22 mouse cellular contexts compared by ENCODE assay signal in the genomic region with DNA sequence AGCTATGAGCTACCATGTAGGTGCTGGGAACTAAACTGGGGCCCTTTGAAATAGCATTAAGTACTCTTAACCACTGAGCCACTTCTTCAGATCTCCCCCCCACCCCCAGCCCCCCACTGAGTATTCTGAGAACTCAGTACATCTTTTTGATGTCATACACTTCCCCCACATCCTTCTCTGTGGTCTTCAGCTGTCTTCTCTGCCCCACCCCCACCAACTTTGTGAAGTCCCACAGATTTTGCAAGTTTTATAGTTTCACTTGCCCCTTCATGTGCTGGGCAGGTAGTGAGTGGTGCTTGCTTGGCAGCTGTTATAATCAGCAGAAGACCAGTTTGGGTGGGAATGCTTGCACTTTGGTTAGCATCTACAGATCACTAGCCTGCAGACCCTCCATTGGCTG. TPM values are rescaled to one million over a fixed set of nuclear protein-coding genes. Genes with fewer than 3 reads are reported as not detected.
DNase-seq lines count a peak whose midpoint lies in the region; ATAC-seq lines count a peak whose summit lies in the region.
"Had no signal": no experiment of that assay in that cellular context is flagged by ENCODE, and none has a peak within 500 bp of the region (broad histone marks: within the 10 kb centered on the region; RNA-seq: fewer than 3 reads in every experiment).

No protein-coding gene starts in this region.

- no peak overlapping the region for H3K4me2 ChIP-seq in forebrain, embryonic 15.5 days (replicated peaks)
- H3K4me2 ChIP-seq: forebrain, embryonic 12.5 days; heart, embryonic 13.5 days; hindbrain, embryonic 13.5 days; intestine, embryonic 15.5 days; midbrain, embryonic 15.5 days had no signal

- H3K4me3 ChIP-seq in forebrain, embryonic 15.5 days = no peak overlapping the region
- H3K4me3 ChIP-seq in heart, embryonic 10.5 days = no peak overlapping the region
- H3K4me3 ChIP-seq: embryonic facial prominence, embryonic 10.5 days; forebrain, embryonic 12.5 days; heart, embryonic 13.5 days; hindbrain, embryonic 13.5 days; intestine, embryonic 15.5 days; midbrain, embryonic 15.5 days had no signal

- H3K27me3 ChIP-seq in forebrain, embryonic 15.5 days = no peaks in the 10 kb centered on the region
- peaks cover 4% of the 10 kb centered on the region; the same call in 1 of the 2 replicates for H3K27me3 ChIP-seq in heart, embryonic 10.5 days (ENCODE audit: insufficient read depth, poor library complexity, severe bottlenecking)
- H3K27me3 ChIP-seq: heart, embryonic 13.5 days; intestine, embryonic 15.5 days had no signal

- DNase-seq in CD4-positive helper T cell, adult 2 months (ENCODE audit: low read depth, low spot score) = peak; percentile 45
- peak; percentile 37 to 69 for DNase-seq in CD8-positive naive resting alpha-beta T cell, adult 2 months (ENCODE audit: low read depth in 2 of 2, low spot score in 2 of 2)
- DNase-seq in induced T-regulatory cell, adult 2 months (ENCODE audit: low read depth) = peak; percentile 65
- peak; percentile 73 for DNase-seq in thymus, postnatal 0 days (ENCODE audit: low spot score)
- DNase-seq in adrenal gland, postnatal 14 days = no peak
- DNase-seq in gastrocnemius, adult 8-10 months (ENCODE audit: low spot score in 2 of 2) = no peak
- no peak for DNase-seq in heart, embryonic 10.5 days (ENCODE audit: low spot score)
- DNase-seq: adrenal gland, adult 2 months; cerebellum, postnatal 14 days; kidney, adult 9 months; kidney, postnatal 25 days; liver had no signal

- no peaks in the 10 kb centered on the region for H3K9me3 ChIP-seq in forebrain, embryonic 15.5 days
- no peaks in the 10 kb centered on the region for H3K9me3 ChIP-seq in heart, embryonic 10.5 days
- H3K9me3 ChIP-seq: embryonic facial prominence, embryonic 10.5 days; forebrain, embryonic 12.5 days; heart, embryonic 13.5 days; hindbrain, embryonic 13.5 days; intestine, embryonic 15.5 days; midbrain, embryonic 15.5 days had no signal

- H3K9ac ChIP-seq in forebrain, embryonic 15.5 days (replicated peaks) = no peak overlapping the region
- H3K9ac ChIP-seq: forebrain, embryonic 12.5 days; heart, embryonic 13.5 days; hindbrain, embryonic 13.5 days; intestine, embryonic 15.5 days; midbrain, embryonic 15.5 days had no signal

- ATAC-seq in forebrain, embryonic 15.5 days (replicated peaks) = no peak
- ATAC-seq: intestine, embryonic 15.5 days; lung, postnatal 0 days; midbrain, embryonic 15.5 days had no signal

- H3K27ac ChIP-seq in forebrain, embryonic 15.5 days (replicated peaks) = no peak overlapping the region
- no peak overlapping the region for H3K27ac ChIP-seq in heart, embryonic 10.5 days
- H3K27ac ChIP-seq: embryonic facial prominence, embryonic 10.5 days; forebrain, embryonic 12.5 days; heart, embryonic 13.5 days; hindbrain, embryonic 13.5 days; intestine, embryonic 15.5 days; midbrain, embryonic 15.5 days had no signal

- H3K36me3 ChIP-seq in forebrain, embryonic 15.5 days = no peaks in the 10 kb centered on the region
- 0 out of 2 replicates have a peak, but pooled peaks cover 2% of the 10 kb centered on the region for H3K36me3 ChIP-seq in heart, embryonic 10.5 days
- H3K36me3 ChIP-seq: embryonic facial prominence, embryonic 10.5 days; forebrain, embryonic 12.5 days; heart, embryonic 13.5 days; hindbrain, embryonic 13.5 days; intestine, embryonic 15.5 days; midbrain, embryonic 15.5 days had no signal

- peaks cover 30% of the 10 kb centered on the region for H3K4me1 ChIP-seq in forebrain, embryonic 15.5 days
- peaks cover 53% of the 10 kb centered on the region for H3K4me1 ChIP-seq in heart, embryonic 10.5 days

RNA-seq across cellular contexts. Expression of a gene that starts 1.4 kb away (rescaled TPM):
- 7.8 and 9.4 TPM in 2 replicates for polyA plus RNA-seq in thymus, postnatal 0 days (2015; fragmentation: Nextera tagmentation; extraction: Ambion mirVana)
- 5.4 and 5.6 TPM in 2 replicates for polyA plus RNA-seq in forebrain, embryonic 15.5 days (2015; fragmentation: Nextera tagmentation; extraction: Ambion mirVana)
- total RNA-seq in adrenal gland, postnatal 14 days (2021) = 8.1 and 10.1 TPM in 2 replicates
- total RNA-seq in gastrocnemius, adult 8-10 months (2022) = 1 to 10 TPM; 2.5 to 3.5 (median 3.1) TPM
- 22.0 and 31.0 TPM in 2 replicates for polyA plus RNA-seq in heart, embryonic 10.5 days (2016; fragmentation: Nextera tagmentation; extraction: Ambion mirVana)

RNA-seq across cellular contexts. Expression of a gene that starts 4.2 kb away (rescaled TPM):
- 5.4 and 5.5 TPM in 2 replicates for polyA plus RNA-seq in thymus, postnatal 0 days (2015; fragmentation: Nextera tagmentation; extraction: Ambion mirVana)
- 0.27 TPM in 1 of 2 replicates, not detected in the other for polyA plus RNA-seq in forebrain, embryonic 15.5 days (2015; fragmentation: Nextera tagmentation; extraction: Ambion mirVana)
- 0.26 and 1.6 TPM in 2 replicates for total RNA-seq in adrenal gland, postnatal 14 days (2021)
- total RNA-seq in gastrocnemius, adult 8-10 months (2022) = under 1 TPM in 1 of 4 experiments, not detected in 3; 0.09 TPM
- 0.69 and 0.79 TPM in 2 replicates for polyA plus RNA-seq in heart, embryonic 10.5 days (2016; fragmentation: Nextera tagmentation; extraction: Ambion mirVana)
- total RNA-seq: left cerebral cortex, postnatal 36 days; megakaryocyte progenitor cell, adult 5-6 weeks had no signal
- polyA plus RNA-seq: forebrain, embryonic 12.5 days; hindbrain, embryonic 13.5 days had no signal

RNA-seq across cellular contexts. Expression of a gene that starts 43.1 kb away (rescaled TPM):
- 3.8 TPM in 2 replicates for polyA plus RNA-seq in thymus, postnatal 0 days (2015; fragmentation: Nextera tagmentation; extraction: Ambion mirVana)
- 63.6 and 69.2 TPM in 2 replicates for polyA plus RNA-seq in forebrain, embryonic 15.5 days (2015; fragmentation: Nextera tagmentation; extraction: Ambion mirVana)
- total RNA-seq in adrenal gland, postnatal 14 days (2021) = 19.7 and 20.7 TPM in 2 replicates
- 1 to 10 TPM; 2.5 to 4.7 (median 2.8) TPM for total RNA-seq in gastrocnemius, adult 8-10 months (2022)
- 71.3 and 83.4 TPM in 2 replicates for polyA plus RNA-seq in heart, embryonic 10.5 days (2016; fragmentation: Nextera tagmentation; extraction: Ambion mirVana)

RNA-seq across cellular contexts. Expression of a gene that starts 55.3 kb away (rescaled TPM):
- polyA plus RNA-seq in thymus, postnatal 0 days (2015; fragmentation: Nextera tagmentation; extraction: Ambion mirVana) = 37.8 and 43.2 TPM in 2 replicates
- polyA plus RNA-seq in forebrain, embryonic 15.5 days (2015; fragmentation: Nextera tagmentation; extraction: Ambion mirVana) = 135 and 140 TPM in 2 replicates
- total RNA-seq in adrenal gland, postnatal 14 days (2021) = 35.5 and 54.3 TPM in 2 replicates
- 10 to 100 TPM; 11.1 to 18.9 (median 12.8) TPM for total RNA-seq in gastrocnemius, adult 8-10 months (2022)
- polyA plus RNA-seq in heart, embryonic 10.5 days (2016; fragmentation: Nextera tagmentation; extraction: Ambion mirVana) = 9.0 and 16.6 TPM in 2 replicates

Comparison
In these comparisons a context has a peak if more than half of its experiments do, and no peak if none do; other contexts are left out.
1. DNase-seq: peak in CD4-positive helper T cell, adult 2 months (single experiment), CD8-positive naive resting alpha-beta T cell, adult 2 months (2 of 2), induced T-regulatory cell, adult 2 months (single experiment) and thymus, postnatal 0 days (single experiment); none in adrenal gland, postnatal 14 days (single experiment), gastrocnemius, adult 8-10 months (0 of 2) and heart, embryonic 10.5 days (single experiment).
2. RNA of a gene that starts 43.1 kb away (polyA plus RNA-seq): 71.3 to 83.4 TPM in heart, embryonic 10.5 days and 63.6 to 69.2 TPM in forebrain, embryonic 15.5 days; 3.8 TPM in thymus, postnatal 0 days; every median in the first group is over 10 times any median in the second.